Mouse (Mus musculus): Measurements from ENCODE around the gene Agtr1b.

- TF ChIP-seq CTCF (IDR thresholded peaks at IDR 0.05) (no peak), EP300 (IDR thresholded peaks at IDR 0.05; ENCODE audit: insufficient read depth, low read depth, low read length) (no peak), POLR2A (IDR thresholded peaks at IDR 0.05; ENCODE audit: insufficient read depth, low read depth, low read length) (no peak)
Measured at GRCm38 (mm10) chr3:20348206-20348605, 18.8 kb downstream of the Agtr1b start.
